Mouse (Mus musculus) neural tube, embryonic 15.5 days (tissue): ENCODE measurements around the gene Tm4sf5. TPM values are rescaled to one million over a fixed set of nuclear protein-coding genes. Genes with fewer than 3 reads are reported as not detected.

Experiments
- ATAC-seq: fragments of 200-750 bp; cut with Nextera tagmentation; 2 replicates; pipeline ENCODE4 v1.8.0; 2017; ENCODE audit warnings: mild to moderate bottlenecking, moderate TSS enrichment, moderate library complexity; ENCODE audit not compliant: low FRiP score
- H3K27ac ChIP-seq: fragments of 300-500 bp; sonication (generic); replicated peaks from 2 replicates; pipeline ENCODE4 v1.5.1; 2015; ENCODE audit warnings: mild to moderate bottlenecking, inconsistent platforms
- H3K27me3 ChIP-seq: fragments of 300-500 bp; sonication (generic); replicated peaks from 2 replicates; pipeline ENCODE4 v1.6.1; 2015; ENCODE audit warnings: inconsistent platforms
- H3K36me3 ChIP-seq: fragments of 300-500 bp; sonication (generic); 2 replicates; pipeline ENCODE4 v1.6.1; 2015; ENCODE audit warnings: inconsistent platforms
- H3K4me1 ChIP-seq: fragments of 300-500 bp; sonication (generic); 2 replicates; pipeline ENCODE4 v1.6.1; 2015; ENCODE audit warnings: inconsistent platforms
- H3K4me2 ChIP-seq: fragments of 300-500 bp; sonication (generic); 2 replicates; pipeline ENCODE4 v1.6.1; 2015; ENCODE audit warnings: inconsistent platforms, mild to moderate bottlenecking, moderate library complexity
- H3K4me3 ChIP-seq: fragments of 300-500 bp; sonication (generic); replicated peaks from 2 replicates; pipeline ENCODE4 v1.5.1; 2015; ENCODE audit warnings: mild to moderate bottlenecking, inconsistent platforms
- H3K9ac ChIP-seq: fragments of 300-500 bp; sonication (generic); replicated peaks from 2 replicates; pipeline ENCODE4 v1.6.1; 2015; ENCODE audit warnings: mild to moderate bottlenecking, inconsistent platforms
- H3K9me3 ChIP-seq: fragments of 300-500 bp; sonication (generic); replicated peaks from 2 replicates; pipeline ENCODE4 v1.6.1; 2016; ENCODE audit warnings: inconsistent platforms
- WGBS: fragments of 180-500 bp; shearing (Covaris S2); methylation state at CpG from one replicate; pipeline ENCODE4 v1.1.7; 2015; ENCODE audit warnings: mixed read lengths; 5-methylcytosine and 5-hydroxymethylcytosine counted together
- polyA plus RNA-seq: library from polyadenylated mRNA; unstranded; fragments of >200 nt; fragmentation: Nextera tagmentation; extraction: Ambion mirVana; gene quantifications from 2 replicates; pipeline ENCODE4 v1.2.1, GENCODE M21; 2015

The Tm4sf5 gene
- polyA plus RNA-seq, 1 experiment from 2014 or later: 1.5 TPM

DNA sequence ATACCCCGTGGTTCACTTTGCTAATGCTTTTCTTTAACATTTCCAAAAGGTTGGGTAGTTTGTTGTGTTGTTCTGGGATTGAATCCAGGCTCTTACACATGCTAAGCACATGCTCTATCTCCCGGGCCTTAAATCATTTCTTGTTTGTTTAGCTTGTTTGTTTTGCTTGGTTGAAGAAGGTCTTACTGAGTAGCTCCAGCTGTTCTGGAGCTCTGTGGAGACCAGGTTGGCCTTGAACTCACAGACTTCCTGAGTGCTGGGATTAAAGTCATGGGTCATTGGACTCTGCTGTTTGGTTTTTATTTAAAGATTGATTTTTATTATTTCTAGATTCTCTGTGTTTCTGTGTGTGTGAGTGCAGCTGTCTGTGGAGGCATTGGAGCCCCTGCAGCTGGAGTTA lies 19.5 kb upstream of the Tm4sf5 start:
- H3K36me3 ChIP-seq: no peaks in the 10 kb centered on the region
- no peak for ATAC-seq
- no peak overlapping the region for H3K4me3 ChIP-seq
- H3K4me2 ChIP-seq: no peak overlapping the region
- 77% methylated on average over 2 of the region's 2 CpGs for WGBS
- no peak overlapping the region for H3K27ac ChIP-seq
- H3K9ac ChIP-seq: no peak overlapping the region
- H3K27me3 ChIP-seq: no peaks in the 10 kb centered on the region
- no peaks in the 10 kb centered on the region for H3K4me1 ChIP-seq
- H3K9me3 ChIP-seq: no peaks in the 10 kb centered on the region

DNA sequence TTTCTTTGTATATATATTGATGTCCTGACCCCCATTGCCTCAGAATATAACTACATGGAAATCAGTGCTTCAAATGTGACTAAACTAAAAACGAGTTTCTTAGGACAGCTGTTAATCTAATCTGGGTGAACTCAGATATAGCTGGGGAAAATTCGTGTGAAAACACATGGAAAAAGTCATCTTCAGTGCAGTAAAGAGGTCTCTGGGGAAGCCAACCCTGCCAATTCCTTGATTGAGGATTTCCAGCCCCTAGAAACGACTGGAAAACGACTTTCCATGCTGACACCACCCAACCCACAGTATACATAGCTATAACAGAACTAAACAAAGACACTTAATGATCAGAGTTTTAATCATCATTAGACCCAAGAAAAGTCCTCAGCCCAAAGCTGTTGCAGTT lies 17.2 kb upstream of the Tm4sf5 start:
- no peaks in the 10 kb centered on the region for H3K9me3 ChIP-seq
- H3K4me2 ChIP-seq: no peak overlapping the region
- ATAC-seq: no peak
- H3K9ac ChIP-seq: no peak overlapping the region
- 38% methylated on average over 4 of the region's 4 CpGs for WGBS
- H3K36me3 ChIP-seq: no peaks in the 10 kb centered on the region
- H3K4me3 ChIP-seq: no peak overlapping the region
- H3K27ac ChIP-seq: no peak overlapping the region
- H3K27me3 ChIP-seq: no peaks in the 10 kb centered on the region
- H3K4me1 ChIP-seq: no peaks in the 10 kb centered on the region

- no peaks in the 10 kb centered on the region for H3K4me1 ChIP-seq
These were observed 15.9 kb upstream of the Tm4sf5 start for GRCm38 (mm10) chr11:70489138-70489537.

GRCm38 (mm10) chr11:70489684-70490083 lies 15.4 kb upstream of the Tm4sf5 start:
- no peak overlapping the region for H3K9ac ChIP-seq
- no peaks in the 10 kb centered on the region for H3K27me3 ChIP-seq
- ATAC-seq: no peak
- no peak overlapping the region for H3K4me3 ChIP-seq
- WGBS: 86% methylated on average over 6 of the region's 6 CpGs
- no peaks in the 10 kb centered on the region for H3K36me3 ChIP-seq
- H3K4me2 ChIP-seq: no peak overlapping the region
- H3K4me1 ChIP-seq: no peaks in the 10 kb centered on the region
- H3K27ac ChIP-seq: no peak overlapping the region
- H3K9me3 ChIP-seq: no peaks in the 10 kb centered on the region

More at GRCm38 (mm10) chr11:70489138-70489537, 15.9 kb upstream of the Tm4sf5 start:
- Histone ChIP-seq H3K4me3 (no peak overlapping the region), H3K9me3 (no peaks in the 10 kb centered on the region), H3K4me2 (no peak overlapping the region), H3K36me3 (no peaks in the 10 kb centered on the region), H3K27ac (no peak overlapping the region), H3K27me3 (no peaks in the 10 kb centered on the region), H3K9ac (no peak overlapping the region)
- WGBS: 91% methylated on average over 3 of the region's 3 CpGs
- no peak for ATAC-seq

GRCm38 (mm10) chr11:70499566-70500475 lies 5.2 kb upstream of the Tm4sf5 start:
- Histone ChIP-seq H3K9me3 (no peaks in the 10 kb centered on the region), H3K4me1 (no peaks in the 10 kb centered on the region), H3K4me2 (no peak overlapping the region), H3K4me3 (no peak overlapping the region), H3K36me3 (no peaks in the 10 kb centered on the region), H3K27ac (no peak overlapping the region), H3K9ac (no peak overlapping the region), H3K27me3 (0 out of 2 replicates have a peak, but pooled peaks cover 2% of the 10 kb centered on the region)
- 73% methylated on average over 14 of the region's 14 CpGs for WGBS
- ATAC-seq: no peak

GRCm38 (mm10) chr11:70500476-70500812 lies 4.6 kb upstream of the Tm4sf5 start:
- H3K9ac ChIP-seq: no peak overlapping the region
- ATAC-seq: no peak
- H3K4me1 ChIP-seq: no peaks in the 10 kb centered on the region
- no peaks in the 10 kb centered on the region for H3K9me3 ChIP-seq
- H3K4me2 ChIP-seq: no peak overlapping the region
- 92% methylated on average over 1 of the region's 1 CpGs for WGBS
- H3K36me3 ChIP-seq: no peaks in the 10 kb centered on the region
- H3K27me3 ChIP-seq: 0 out of 2 replicates have a peak, but pooled peaks cover 6% of the 10 kb centered on the region
- no peak overlapping the region for H3K4me3 ChIP-seq
- no peak overlapping the region for H3K27ac ChIP-seq

GRCm38 (mm10) chr11:70502018-70502417 lies 3.0 kb upstream of the Tm4sf5 start:
- H3K27me3 ChIP-seq: 0 out of 2 replicates have a peak, but pooled peaks cover 6% of the 10 kb centered on the region
- H3K4me3 ChIP-seq: no peak overlapping the region
- no peak for ATAC-seq
- no peaks in the 10 kb centered on the region for H3K4me1 ChIP-seq
- H3K9ac ChIP-seq: no peak overlapping the region
- no peak overlapping the region for H3K27ac ChIP-seq
- H3K4me2 ChIP-seq: no peak overlapping the region
- WGBS: 85% methylated on average over 3 of the region's 3 CpGs
- H3K36me3 ChIP-seq: no peaks in the 10 kb centered on the region
- H3K9me3 ChIP-seq: no peaks in the 10 kb centered on the region

GRCm38 (mm10) chr11:70506385-70506784 lies 1.3 kb downstream of the Tm4sf5 start:
- ATAC-seq: no peak
- no peak overlapping the region for H3K4me3 ChIP-seq
- H3K36me3 ChIP-seq: no peaks in the 10 kb centered on the region
- 0 out of 2 replicates have a peak, but pooled peaks cover 6% of the 10 kb centered on the region for H3K27me3 ChIP-seq
- peaks cover 9% of the 10 kb centered on the region for H3K4me1 ChIP-seq
- H3K27ac ChIP-seq: no peak overlapping the region
- no peak overlapping the region for H3K9ac ChIP-seq
- no peak overlapping the region for H3K4me2 ChIP-seq
- no peaks in the 10 kb centered on the region for H3K9me3 ChIP-seq
- WGBS: 30% methylated on average over 4 of the region's 4 CpGs

DNA sequence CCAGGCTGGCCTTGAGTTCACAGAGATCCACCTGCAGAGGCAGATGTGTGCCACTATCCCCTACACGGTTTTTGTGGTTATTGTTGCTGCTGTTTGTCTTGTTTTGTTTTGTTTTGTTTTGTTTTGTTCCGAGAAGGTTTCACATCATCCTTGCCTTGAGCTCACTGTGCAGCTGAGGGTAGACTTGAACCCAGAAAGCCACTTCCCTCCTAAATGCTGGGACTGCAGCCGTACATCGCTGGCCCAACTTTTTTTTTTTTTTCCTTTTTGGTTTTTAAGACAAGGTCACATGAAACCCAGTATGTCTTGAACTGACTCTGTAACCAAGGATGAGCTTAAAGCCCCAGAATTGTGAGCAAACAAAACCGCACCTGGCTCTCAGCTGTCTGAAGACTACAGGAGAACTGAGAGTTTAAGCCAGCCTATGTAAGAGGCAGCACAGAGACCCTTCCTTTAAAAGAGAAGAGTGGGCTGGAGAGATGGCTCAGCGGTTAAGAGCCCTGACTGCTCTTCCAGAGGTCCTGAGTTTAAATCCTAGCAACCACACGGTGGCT lies 2.0 kb downstream of the Tm4sf5 start:
- Histone ChIP-seq H3K4me3 (no peak overlapping the region), H3K27ac (no peak overlapping the region), H3K9ac (no peak overlapping the region), H3K27me3 (0 out of 2 replicates have a peak, but pooled peaks cover 6% of the 10 kb centered on the region), H3K36me3 (no peaks in the 10 kb centered on the region), H3K4me1 (peaks cover 9% of the 10 kb centered on the region), H3K9me3 (no peaks in the 10 kb centered on the region), H3K4me2 (no peak overlapping the region)
- ATAC-seq: no peak
- WGBS: 77% methylated on average over 7 of the region's 7 CpGs

DNA sequence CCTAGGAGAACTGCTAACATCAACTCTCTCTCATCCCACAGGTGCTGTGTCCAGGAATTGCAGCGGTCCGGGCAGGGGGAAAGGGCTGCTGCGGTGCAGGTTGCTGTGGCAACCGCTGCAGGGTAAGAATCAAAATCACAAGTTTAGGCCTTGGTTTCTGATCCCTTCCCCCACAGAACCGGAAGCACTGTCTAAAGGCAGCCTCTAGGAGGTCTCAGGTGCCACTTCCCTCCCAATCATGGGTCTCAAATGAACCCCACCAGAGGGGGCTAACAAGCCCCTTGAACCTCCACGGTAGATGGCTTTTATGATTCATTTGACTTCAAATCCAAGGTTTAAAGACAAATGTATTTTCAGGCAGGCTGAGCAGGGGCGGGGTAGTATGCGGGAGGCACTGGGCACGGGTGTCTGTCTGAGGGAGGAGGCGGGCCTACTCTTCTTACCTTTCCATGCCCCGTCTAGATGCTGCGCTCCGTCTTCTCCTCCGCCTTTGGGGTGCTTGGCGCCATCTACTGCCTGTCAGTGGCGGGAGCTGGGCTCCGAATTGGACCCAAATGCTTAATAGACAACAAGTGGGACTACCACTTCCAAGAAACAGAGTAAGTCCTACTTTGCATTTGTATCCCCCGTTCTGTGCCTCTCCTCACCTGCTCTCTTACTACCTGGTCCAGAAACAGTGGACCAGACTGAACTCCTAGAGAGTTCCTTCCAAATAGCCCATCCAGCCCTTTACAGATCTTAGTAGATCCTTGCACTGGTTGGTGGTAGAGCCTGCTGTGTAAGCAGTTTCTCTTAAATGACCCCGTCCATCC lies 4.9 kb downstream of the Tm4sf5 start:
- WGBS: 10% methylated on average over 19 of the region's 19 CpGs
- ATAC-seq: peak; percentile 59; the same call in 1 of the 2 replicates
- no peaks in the 10 kb centered on the region for H3K36me3 ChIP-seq
- no peaks in the 10 kb centered on the region for H3K9me3 ChIP-seq
- H3K27ac ChIP-seq: no peak overlapping the region
- H3K27me3 ChIP-seq: 0 out of 2 replicates have a peak, but pooled peaks cover 3% of the 10 kb centered on the region
- peaks cover 9% of the 10 kb centered on the region for H3K4me1 ChIP-seq
- H3K9ac ChIP-seq: no peak overlapping the region
- peak overlapping the region; percentile 45 for H3K4me2 ChIP-seq
- 0 out of 2 replicates have a peak overlapping the region, but pooled peaks have one; percentile 12 for H3K4me3 ChIP-seq

GRCm38 (mm10) chr11:70511242-70511641 lies 6.2 kb downstream of the Tm4sf5 start:
- Histone ChIP-seq H3K27me3 (no peaks in the 10 kb centered on the region), H3K9me3 (no peaks in the 10 kb centered on the region), H3K4me2 (no peak overlapping the region), H3K4me3 (no peak overlapping the region), H3K27ac (no peak overlapping the region), H3K4me1 (peaks cover 9% of the 10 kb centered on the region), H3K9ac (no peak overlapping the region), H3K36me3 (no peaks in the 10 kb centered on the region)
- 54% methylated on average over 2 of the region's 2 CpGs for WGBS
- no peak for ATAC-seq
